Mouse (Mus musculus) hindbrain, postnatal 0 days (tissue): ENCODE measurements at regions not wholly inside any gene's neighbourhood (a gene's known extent, or its start where the extent isn't known, plus 50 kb on each side); places are given as distances from the start of the nearest gene placed in this dataset.
A peak's percentile ranks its signal among the peaks of the same experiment; 100 is the strongest.

Experiments used
- ATAC-seq: fragments of 200-750 bp; cut with Nextera tagmentation; 2 replicates; pipeline ENCODE4 v1.8.0; 2017; ENCODE audit warnings: mild to moderate bottlenecking, moderate TSS enrichment, moderate library complexity
- DNase-seq: peaks from one replicate; pipeline ENCODE4 v3.0.0-alpha.2; 2015; ENCODE audit warnings: low spot score
- H3K27ac ChIP-seq: fragments of 300-500 bp; sonication (generic); 2 replicates; pipeline ENCODE4 v1.5.1; 2014; ENCODE audit warnings: mild to moderate bottlenecking
- H3K27me3 ChIP-seq: fragments of 300-500 bp; sonication (generic); 2 replicates; pipeline ENCODE4 v1.6.1; 2014; ENCODE audit warnings: low read length, mixed read lengths; ENCODE audit not compliant: insufficient read depth
- H3K36me3 ChIP-seq: fragments of 300-500 bp; sonication (generic); 2 replicates; pipeline ENCODE4 v1.6.1; 2014; ENCODE audit warnings: low read length, mixed read lengths; ENCODE audit not compliant: insufficient read depth
- H3K4me1 ChIP-seq: fragments of 300-500 bp; sonication (generic); 2 replicates; pipeline ENCODE4 v1.6.1; 2014; ENCODE audit warnings: antibody characterized with exemption, low read length, mixed read lengths; ENCODE audit not compliant: insufficient read depth
- H3K4me2 ChIP-seq: fragments of 300-500 bp; sonication (generic); 2 replicates; pipeline ENCODE4 v1.6.1; 2014; ENCODE audit warnings: low read depth, mild to moderate bottlenecking, low read length, moderate library complexity, mixed read lengths
- H3K4me3 ChIP-seq: fragments of 300-500 bp; sonication (generic); 2 replicates; pipeline ENCODE4 v1.5.1; 2014; ENCODE audit warnings: low read length
- H3K9ac ChIP-seq: fragments of 300-500 bp; sonication (generic); replicated peaks from 2 replicates; pipeline ENCODE4 v1.6.1; 2014; ENCODE audit warnings: mild to moderate bottlenecking, low read length, moderate library complexity, mixed read lengths
- H3K9me3 ChIP-seq: fragments of 300-500 bp; sonication (generic); 2 replicates; pipeline ENCODE4 v1.6.1; 2016; ENCODE audit warnings: low read length, mixed read lengths
- CTCF ChIP-seq: IDR thresholded peaks from 2 replicates; pipeline ENCODE4 v1.5.1; 2016; ENCODE audit warnings: antibody characterized with exemption, control low read depth, low read depth
- WGBS: fragments of 180-500 bp; shearing (Covaris S2); extraction: QIAGEN DNeasy Blood & Tissue Kit; methylation state at CpG from one replicate; pipeline ENCODE4 v1.1.7; 2014; 5-methylcytosine and 5-hydroxymethylcytosine counted together

DNA sequence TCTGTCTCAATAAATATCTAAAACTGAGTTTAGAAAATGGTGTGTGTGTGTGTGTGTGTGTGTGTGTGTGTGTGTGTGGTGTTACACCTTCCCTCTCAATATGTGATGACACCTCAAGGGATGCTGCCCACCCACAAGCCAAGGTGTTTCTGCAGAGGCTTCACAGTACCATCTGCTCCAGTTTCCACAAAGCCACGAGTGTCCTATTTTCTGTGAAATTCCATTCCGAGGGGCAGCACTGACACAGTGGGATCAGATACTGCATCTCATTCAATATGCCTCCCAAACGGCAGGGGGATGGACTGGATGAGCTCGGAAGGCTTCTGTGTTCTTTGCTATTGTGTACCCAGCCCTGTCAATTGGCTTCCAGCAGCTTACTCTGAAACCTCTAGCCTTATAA, 78.5 kb downstream of the Spesp1 start:
- Histone ChIP-seq H3K4me2 (no peak overlapping the region), H3K27ac (peak overlapping the region; percentile 16; the same call in 1 of the 2 replicates), H3K36me3 (no peaks in the 10 kb centered on the region), H3K4me1 (no peaks in the 10 kb centered on the region), H3K4me3 (no peak overlapping the region), H3K27me3 (no peaks in the 10 kb centered on the region), H3K9ac (no peak overlapping the region), H3K9me3 (no peaks in the 10 kb centered on the region)
- DNase-seq (peak; percentile 37), ATAC-seq (no peak)
- TF ChIP-seq CTCF: no peak
- 11% methylated on average over 4 of the region's 4 CpGs for WGBS

DNA sequence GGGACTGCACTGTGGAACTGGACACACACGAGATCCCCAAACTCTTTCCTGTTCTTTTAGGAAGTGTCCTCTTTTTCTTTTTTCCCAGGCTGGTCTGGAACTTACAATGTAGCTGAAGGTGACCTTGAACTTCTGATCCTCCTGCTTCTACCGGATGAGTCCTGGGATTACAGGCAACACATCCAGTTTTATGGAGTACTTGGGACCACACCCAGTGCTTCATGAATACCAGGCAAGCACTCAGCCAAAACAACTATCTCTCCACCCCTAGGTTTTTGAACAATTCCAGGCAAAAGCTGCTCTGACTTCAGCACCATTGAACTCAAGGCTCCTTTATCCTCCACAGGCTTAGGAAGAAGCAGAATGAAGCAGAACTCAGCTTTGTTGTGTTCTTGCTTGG, 79.7 kb downstream of the Spesp1 start:
- no peak overlapping the region for H3K27ac ChIP-seq
- WGBS: 81% methylated on average over 2 of the region's 2 CpGs
- ATAC-seq (no peak), DNase-seq (no peak)
- no peaks in the 10 kb centered on the region for H3K9me3 ChIP-seq
- no peaks in the 10 kb centered on the region for H3K4me1 ChIP-seq
- H3K36me3 ChIP-seq: no peaks in the 10 kb centered on the region
- no peak overlapping the region for H3K4me2 ChIP-seq
- H3K4me3 ChIP-seq: no peak overlapping the region
- no peaks in the 10 kb centered on the region for H3K27me3 ChIP-seq
- TF ChIP-seq CTCF: no peak
- no peak overlapping the region for H3K9ac ChIP-seq

DNA sequence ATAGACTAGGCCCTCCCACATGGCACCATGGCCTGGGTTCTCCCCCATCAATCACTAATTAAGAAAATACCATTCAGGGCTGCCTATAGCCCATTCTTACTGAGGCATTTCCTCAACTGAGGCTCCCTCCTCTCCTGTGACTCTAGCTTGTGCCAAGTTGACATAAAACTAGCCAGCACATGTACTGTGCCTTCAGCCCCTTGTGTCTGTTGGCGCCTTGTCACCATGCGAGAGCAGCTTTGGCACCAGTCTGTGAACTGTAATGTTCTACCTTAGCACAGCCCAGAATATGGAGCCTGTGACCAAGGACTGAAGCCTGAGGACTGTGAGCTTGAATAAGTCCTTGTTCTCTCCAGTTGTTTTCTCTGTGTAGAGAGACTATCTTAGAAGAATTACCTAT, 75.0 kb upstream of the Glce start:
- Histone ChIP-seq H3K4me1 (peaks cover 3% of the 10 kb centered on the region; the same call in 1 of the 2 replicates), H3K4me2 (no peak overlapping the region), H3K27ac (no peak overlapping the region), H3K27me3 (no peaks in the 10 kb centered on the region), H3K4me3 (no peak overlapping the region), H3K36me3 (no peaks in the 10 kb centered on the region), H3K9ac (no peak overlapping the region), H3K9me3 (no peaks in the 10 kb centered on the region)
- WGBS: 86% methylated on average over 2 of the region's 2 CpGs
- ATAC-seq (no peak), DNase-seq (no peak)
- TF ChIP-seq CTCF: no peak

DNA sequence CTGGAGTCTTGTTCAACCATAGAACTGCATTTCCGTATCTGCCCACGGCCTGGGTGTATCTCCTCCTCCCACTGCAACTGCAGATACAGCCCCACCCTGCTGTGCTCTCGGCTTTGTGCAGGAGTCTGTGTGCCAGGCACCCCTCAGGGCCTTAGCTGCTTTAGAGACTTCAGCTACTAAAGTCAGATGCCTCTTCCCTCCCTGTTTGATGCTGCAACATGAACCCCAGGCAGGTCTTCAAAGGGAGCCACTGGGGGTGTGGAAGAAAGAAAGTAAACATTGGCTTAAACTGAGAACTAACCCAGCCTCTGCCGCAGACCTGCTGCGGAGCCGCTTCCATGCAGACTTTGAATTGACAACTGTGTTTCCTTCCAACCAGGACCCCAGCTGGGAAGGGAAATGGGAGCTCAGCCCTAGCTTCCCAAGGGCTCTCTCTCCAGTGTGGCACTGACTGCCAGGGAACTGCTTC, 70.0 kb upstream of the Glce start:
- Histone ChIP-seq H3K4me3 (no peak overlapping the region), H3K9ac (no peak overlapping the region), H3K36me3 (no peaks in the 10 kb centered on the region), H3K4me2 (no peak overlapping the region), H3K27ac (no peak overlapping the region), H3K9me3 (no peaks in the 10 kb centered on the region), H3K27me3 (no peaks in the 10 kb centered on the region), H3K4me1 (peaks cover 30% of the 10 kb centered on the region)
- ATAC-seq: no peak
- DNase-seq: no peak
- TF ChIP-seq CTCF: no peak
- WGBS: 14% methylated on average over 6 of the region's 6 CpGs

DNA sequence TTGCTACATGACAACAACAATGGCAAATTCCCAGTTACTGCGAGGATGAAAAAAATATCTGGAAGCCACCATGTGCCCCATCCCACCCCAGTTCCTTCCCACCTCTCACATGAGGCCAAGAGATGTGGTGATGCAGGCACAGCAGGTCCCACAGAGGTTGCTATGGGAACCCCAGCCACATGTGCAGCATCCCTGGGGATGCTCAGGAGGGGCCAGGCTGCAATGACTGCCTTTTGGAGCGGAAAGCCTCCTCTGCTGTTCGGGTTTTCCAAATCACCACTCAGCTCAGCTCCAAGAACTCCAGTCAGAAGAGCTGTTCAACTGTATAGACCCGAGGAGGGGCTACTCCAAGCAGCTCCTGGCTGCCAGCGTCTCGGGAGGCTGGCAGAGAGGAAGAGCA, 68.0 kb upstream of the Glce start:
- peak; percentile 76 for DNase-seq
- H3K9ac ChIP-seq: no peak overlapping the region

DNA sequence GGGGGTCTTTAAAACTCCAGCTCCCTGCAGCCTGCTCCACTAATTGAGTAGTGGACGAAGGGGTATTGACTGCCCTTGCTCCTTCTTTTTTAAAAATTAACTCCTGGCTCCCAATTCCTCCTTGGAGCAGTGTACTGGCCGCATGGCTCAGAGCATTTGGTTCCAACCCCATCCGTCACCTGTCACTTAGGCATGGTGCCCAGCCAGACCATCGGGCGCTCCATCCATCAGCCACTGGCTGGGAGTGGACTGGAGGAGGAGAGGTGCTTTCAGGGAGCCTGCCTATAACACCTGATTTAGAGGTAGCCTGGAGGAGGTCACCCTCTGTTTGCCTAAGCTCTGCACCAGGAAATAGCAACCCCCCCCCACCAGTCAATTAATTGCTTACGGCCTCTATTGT, 66.4 kb upstream of the Glce start:
- WGBS: 38% methylated on average over 6 of the region's 6 CpGs
- peak; percentile 63 for DNase-seq

More for the DNA sequence above, 68.0 kb upstream of the Glce start:
- H3K4me2 ChIP-seq: no peak overlapping the region; the same call in 1 of the 2 replicates
- no peaks in the 10 kb centered on the region for H3K9me3 ChIP-seq
- WGBS: 9% methylated on average over 6 of the region's 6 CpGs
- peak; percentile 77 for ATAC-seq
- no peaks in the 10 kb centered on the region for H3K36me3 ChIP-seq
- peaks cover 40% of the 10 kb centered on the region for H3K4me1 ChIP-seq
- TF ChIP-seq CTCF: no peak
- peak overlapping the region; percentile 52 for H3K27ac ChIP-seq
- no peak overlapping the region for H3K4me3 ChIP-seq
- no peaks in the 10 kb centered on the region for H3K27me3 ChIP-seq

DNA sequence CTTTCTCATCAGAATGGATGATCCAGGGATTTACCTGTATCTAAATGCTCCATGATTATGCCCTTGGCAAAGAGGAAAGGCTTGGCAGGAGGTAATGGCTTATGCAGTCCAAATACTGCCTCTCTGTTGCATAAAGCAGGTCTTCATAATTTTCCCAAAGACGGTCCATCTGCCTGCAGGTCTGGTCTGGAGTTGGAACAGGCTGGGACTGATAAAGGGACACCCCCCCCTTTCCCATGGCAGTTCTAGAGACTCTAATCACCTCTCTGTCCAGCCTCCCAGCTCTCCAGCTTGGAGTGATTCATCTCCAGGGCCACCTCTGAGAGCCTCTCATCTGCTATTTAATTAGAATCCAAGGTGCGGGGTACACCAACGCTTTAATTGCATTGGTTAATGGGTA, 65.9 kb upstream of the Glce start:
- TF ChIP-seq CTCF: no peak
- H3K9me3 ChIP-seq: no peaks in the 10 kb centered on the region
- H3K9ac ChIP-seq: no peak overlapping the region
- H3K36me3 ChIP-seq: no peaks in the 10 kb centered on the region
- ATAC-seq: peak; percentile 54
- 54% methylated on average over 3 of the region's 3 CpGs for whole genome bisulfite sequencing
- peak; percentile 50 for DNase-seq
- peak overlapping the region; percentile 67; the same call in 1 of the 2 replicates for H3K27ac ChIP-seq
- H3K4me3 ChIP-seq: no peak overlapping the region
- peaks cover 40% of the 10 kb centered on the region for H3K4me1 ChIP-seq
- H3K4me2 ChIP-seq: no peak overlapping the region
- no peaks in the 10 kb centered on the region for H3K27me3 ChIP-seq

More for the DNA sequence above, 66.4 kb upstream of the Glce start:
- Histone ChIP-seq H3K4me3 (no peak overlapping the region), H3K27me3 (no peaks in the 10 kb centered on the region), H3K4me1 (peaks cover 40% of the 10 kb centered on the region), H3K9me3 (no peaks in the 10 kb centered on the region), H3K27ac (peak overlapping the region; percentile 67; the same call in 1 of the 2 replicates), H3K9ac (no peak overlapping the region), H3K4me2 (no peak overlapping the region), H3K36me3 (no peaks in the 10 kb centered on the region)
- no peak for TF ChIP-seq CTCF
- ATAC-seq: peak; percentile 46; the same call in 1 of the 2 replicates
